Mouse (Mus musculus): ENCODE results near the gene Nsun2. TPM values are rescaled to one million over a fixed set of nuclear protein-coding genes. Genes with fewer than 3 reads are reported as not detected.

Nsun2 gene
- polyA plus RNA-seq (2015; fragmentation: Nextera tagmentation; extraction: Ambion mirVana), result 73.5 and 74.6 TPM in 2 replicates

GRCm38 (mm10) chr13:69533405-69534333, at the start of gene Nsun2:
TSS of gene Nsun2 (plus strand) at chr13:69533746.
- Histone ChIP-seq H3K27me3 (no peaks in the 10 kb centered on the region), H3K4me3 (peak within 1 kb of the TSS; percentile 72), H3K9me3 (no peaks in the 10 kb centered on the region), H3K4me2 (peak within 1 kb of the TSS; percentile 96), H3K36me3 (no peaks in the 10 kb centered on the region), H3K4me1 (replicated peaks) (peaks cover 54% of the 10 kb centered on the region), H3K27ac (replicated peaks) (peak within 1 kb of the TSS; percentile 96), H3K9ac (peak within 1 kb of the TSS; percentile 76)
- under 1% methylated on average over 92 of the region's 155 CpGs for WGBS
- peak; percentile 19 for ATAC-seq (ENCODE audit: low FRiP score, low read depth)

GRCm38 (mm10) chr13:69485326-69485725, 48.2 kb upstream of the Nsun2 start:
- Histone ChIP-seq H3K4me2 (no peak overlapping the region), H3K4me3 (no peak overlapping the region), H3K27me3 (peaks cover 38% of the 10 kb centered on the region), H3K4me1 (replicated peaks) (peaks cover 38% of the 10 kb centered on the region), H3K9ac (no peak overlapping the region), H3K9me3 (no peaks in the 10 kb centered on the region), H3K27ac (replicated peaks) (no peak overlapping the region), H3K36me3 (no peaks in the 10 kb centered on the region)
- ATAC-seq (ENCODE audit: low FRiP score, low read depth), result peak; percentile 24
- WGBS, result 24% methylated on average over 6 of the region's 6 CpGs

- H3K27ac ChIP-seq (replicated peaks), result no peak overlapping the region
- H3K9ac ChIP-seq, result no peak overlapping the region
- no peak overlapping the region for H3K4me3 ChIP-seq
- no peak overlapping the region for H3K4me2 ChIP-seq
- no peak for ATAC-seq (ENCODE audit: low FRiP score, low read depth)
- no peaks in the 10 kb centered on the region for H3K36me3 ChIP-seq
- H3K9me3 ChIP-seq, result no peaks in the 10 kb centered on the region
- peaks cover 35% of the 10 kb centered on the region for H3K4me1 ChIP-seq (replicated peaks)
- H3K27me3 ChIP-seq, result peaks cover 35% of the 10 kb centered on the region
- 79% methylated on average over 7 of the region's 7 CpGs for WGBS
Measured at GRCm38 (mm10) chr13:69485833-69486232, 47.7 kb upstream of the Nsun2 start.

GRCm38 (mm10) chr13:69487108-69487507, 46.4 kb upstream of the Nsun2 start:
- Histone ChIP-seq H3K4me3 (no peak overlapping the region), H3K4me2 (no peak overlapping the region; the same call in 1 of the 2 replicates), H3K27ac (replicated peaks) (no peak overlapping the region), H3K9ac (no peak overlapping the region), H3K36me3 (no peaks in the 10 kb centered on the region), H3K9me3 (no peaks in the 10 kb centered on the region), H3K27me3 (peaks cover 32% of the 10 kb centered on the region), H3K4me1 (replicated peaks) (peaks cover 22% of the 10 kb centered on the region)
- no peak for ATAC-seq (ENCODE audit: low FRiP score, low read depth)
- 86% methylated on average over 7 of the region's 7 CpGs for WGBS

- Histone ChIP-seq H3K4me1 (replicated peaks) (peaks cover 16% of the 10 kb centered on the region), H3K4me3 (peak overlapping the region; percentile 27), H3K36me3 (no peaks in the 10 kb centered on the region), H3K4me2 (peak overlapping the region; percentile 57), H3K27me3 (peaks cover 32% of the 10 kb centered on the region), H3K9ac (peak overlapping the region; percentile 26; the same call in 1 of the 2 replicates), H3K9me3 (no peaks in the 10 kb centered on the region), H3K27ac (replicated peaks) (no peak overlapping the region)
- WGBS, result 1% methylated on average over 26 of the region's 26 CpGs
- ATAC-seq (ENCODE audit: low FRiP score, low read depth), result 0 out of 2 replicates have a peak, but pooled peaks have one; percentile 16
Measured at GRCm38 (mm10) chr13:69487611-69488275, 45.8 kb upstream of the Nsun2 start.

GRCm38 (mm10) chr13:69488565-69489255, 44.8 kb upstream of the Nsun2 start:
- Histone ChIP-seq H3K27me3 (peaks cover 26% of the 10 kb centered on the region), H3K4me2 (peak overlapping the region; percentile 57), H3K9me3 (no peaks in the 10 kb centered on the region), H3K27ac (replicated peaks) (no peak overlapping the region), H3K4me1 (replicated peaks) (peaks cover 15% of the 10 kb centered on the region), H3K9ac (no peak overlapping the region), H3K36me3 (no peaks in the 10 kb centered on the region), H3K4me3 (no peak overlapping the region)
- no peak for ATAC-seq (ENCODE audit: low FRiP score, low read depth)
- 42% methylated on average over 13 of the region's 13 CpGs for WGBS

GRCm38 (mm10) chr13:69489777-69490176, 43.8 kb upstream of the Nsun2 start:
- no peak for ATAC-seq (ENCODE audit: low FRiP score, low read depth)
- Histone ChIP-seq H3K36me3 (no peaks in the 10 kb centered on the region), H3K4me3 (no peak overlapping the region), H3K9me3 (no peaks in the 10 kb centered on the region), H3K4me2 (no peak overlapping the region), H3K9ac (no peak overlapping the region), H3K27ac (replicated peaks) (no peak overlapping the region), H3K4me1 (replicated peaks) (peaks cover 15% of the 10 kb centered on the region), H3K27me3 (peaks cover 19% of the 10 kb centered on the region)
- 85% methylated on average over 9 of the region's 9 CpGs for WGBS

GRCm38 (mm10) chr13:69492876-69493463, 40.6 kb upstream of the Nsun2 start:
- peaks cover 14% of the 10 kb centered on the region for H3K27me3 ChIP-seq
- H3K27ac ChIP-seq (replicated peaks), result no peak overlapping the region
- H3K9ac ChIP-seq, result no peak overlapping the region
- 28% methylated on average over 7 of the region's 7 CpGs for WGBS
- no peak for ATAC-seq (ENCODE audit: low FRiP score, low read depth)
- no peak overlapping the region for H3K4me3 ChIP-seq
- no peak overlapping the region for H3K4me2 ChIP-seq
- H3K36me3 ChIP-seq, result peaks cover 11% of the 10 kb centered on the region
- H3K9me3 ChIP-seq, result no peaks in the 10 kb centered on the region
- H3K4me1 ChIP-seq (replicated peaks), result peaks cover 9% of the 10 kb centered on the region

GRCm38 (mm10) chr13:69498276-69498675, 35.3 kb upstream of the Nsun2 start:
- H3K4me2 ChIP-seq, result no peak overlapping the region
- no peak overlapping the region for H3K9ac ChIP-seq
- H3K4me1 ChIP-seq (replicated peaks), result no peaks in the 10 kb centered on the region
- H3K27ac ChIP-seq (replicated peaks), result no peak overlapping the region
- no peaks in the 10 kb centered on the region for H3K9me3 ChIP-seq
- no peaks in the 10 kb centered on the region for H3K27me3 ChIP-seq
- no peak overlapping the region for H3K4me3 ChIP-seq
- no peak for ATAC-seq (ENCODE audit: low FRiP score, low read depth)
- peaks cover 60% of the 10 kb centered on the region for H3K36me3 ChIP-seq
- 84% methylated on average over 5 of the region's 5 CpGs for WGBS

- Histone ChIP-seq H3K27ac (replicated peaks) (no peak overlapping the region), H3K4me1 (replicated peaks) (no peaks in the 10 kb centered on the region), H3K9me3 (no peaks in the 10 kb centered on the region), H3K4me3 (no peak overlapping the region), H3K27me3 (no peaks in the 10 kb centered on the region), H3K9ac (no peak overlapping the region), H3K36me3 (peaks cover 84% of the 10 kb centered on the region), H3K4me2 (no peak overlapping the region)
- WGBS, result 97% methylated on average over 14 of the region's 14 CpGs
- ATAC-seq (ENCODE audit: low FRiP score, low read depth), result no peak
Measured at GRCm38 (mm10) chr13:69502157-69502750, 31.3 kb upstream of the Nsun2 start.

- Histone ChIP-seq H3K4me1 (replicated peaks) (no peaks in the 10 kb centered on the region), H3K9ac (no peak overlapping the region), H3K27me3 (no peaks in the 10 kb centered on the region), H3K4me3 (no peak overlapping the region), H3K36me3 (peaks cover 85% of the 10 kb centered on the region), H3K4me2 (no peak overlapping the region), H3K9me3 (no peaks in the 10 kb centered on the region), H3K27ac (replicated peaks) (no peak overlapping the region)
- WGBS, result 88% methylated on average over 5 of the region's 5 CpGs
- ATAC-seq (ENCODE audit: low FRiP score, low read depth), result no peak
Measured at GRCm38 (mm10) chr13:69502863-69503262, 30.7 kb upstream of the Nsun2 start.

Data from hindbrain, embryonic 15.5 days (tissue).